Mouse (Mus musculus) heart, postnatal 0 days (tissue): ENCODE measurements around the gene Atp5j2. TPM values are rescaled to one million over a fixed set of nuclear protein-coding genes. Genes with fewer than 3 reads are reported as not detected.
A peak's percentile ranks its signal among the peaks of the same experiment; 100 is the strongest.
"Not testable (repeated sequence)": the region's sequence is repeated elsewhere in the genome, so short reads cannot be mapped to it uniquely, and the experiment has no call there.

Experiments
- ATAC-seq: fragments of 200-750 bp; cut with Nextera tagmentation; 2 replicates; pipeline ENCODE4 v1.8.0; 2017; ENCODE audit warnings: low read depth, moderate number of reproducible peaks, moderate library complexity; ENCODE audit not compliant: insufficient read depth
- DNase-seq: peaks from one replicate; pipeline ENCODE4 v3.0.0-alpha.2; 2016; ENCODE audit warnings: low spot score
- H3K27ac ChIP-seq: fragments of 300-500 bp; sonication (generic); 2 replicates; pipeline ENCODE4 v1.5.1; 2014; ENCODE audit warnings: low read depth, mild to moderate bottlenecking
- H3K27me3 ChIP-seq: fragments of 300-500 bp; sonication (generic); 2 replicates; pipeline ENCODE4 v1.6.1; 2014; ENCODE audit warnings: low read length, mixed read lengths; ENCODE audit not compliant: control insufficient read depth, insufficient read depth
- H3K36me3 ChIP-seq: fragments of 300-500 bp; sonication (generic); replicated peaks from 2 replicates; pipeline ENCODE4 v1.6.1; 2014; ENCODE audit warnings: low read length, mixed read lengths; ENCODE audit not compliant: control insufficient read depth, insufficient read depth
- H3K4me1 ChIP-seq: fragments of 300-500 bp; sonication (generic); 2 replicates; pipeline ENCODE4 v1.6.1; 2014; ENCODE audit warnings: antibody characterized with exemption; ENCODE audit not compliant: control insufficient read depth, insufficient read depth
- H3K4me2 ChIP-seq: fragments of 300-500 bp; sonication (generic); 2 replicates; pipeline ENCODE4 v1.6.1; 2014; ENCODE audit warnings: low read depth, mild to moderate bottlenecking, low read length, moderate library complexity
- H3K4me3 ChIP-seq: fragments of 300-500 bp; sonication (generic); 2 replicates; pipeline ENCODE4 v1.5.1; 2014; ENCODE audit warnings: low read depth, low read length
- H3K9ac ChIP-seq: fragments of 300-500 bp; sonication (generic); replicated peaks from 2 replicates; pipeline ENCODE4 v1.6.1; 2014; ENCODE audit warnings: low read depth, low read length, mixed read lengths
- H3K9me3 ChIP-seq: fragments of 300-500 bp; sonication (generic); replicated peaks from 2 replicates; pipeline ENCODE4 v1.6.1; 2016; ENCODE audit warnings: low read length; ENCODE audit not compliant: control insufficient read depth
- CTCF ChIP-seq: IDR thresholded peaks from 2 replicates; pipeline ENCODE4 v1.5.1; 2016; ENCODE audit warnings: antibody characterized with exemption, control low read depth, low read depth
- EP300 ChIP-seq: IDR thresholded peaks from 2 replicates; pipeline ENCODE4 v1.6.1; 2016; ENCODE audit warnings: antibody characterized with exemption, low read depth
- WGBS: fragments of 180-500 bp; shearing (Covaris S2); extraction: QIAGEN DNeasy Blood & Tissue Kit; methylation state at CpG from one replicate; pipeline ENCODE4 v1.1.7; 2014; 5-methylcytosine and 5-hydroxymethylcytosine counted together
- polyA plus RNA-seq: library from polyadenylated mRNA; unstranded; fragments of >200 nt; fragmentation: Nextera tagmentation; extraction: Ambion mirVana; gene quantifications from 2 replicates; pipeline ENCODE4 v1.2.1, GENCODE M21; 2015
- total RNA-seq: library from RNA; depleted of rRNA; stranded (reverse); fragments of >200 nt; gene quantifications from 2 replicates; pipeline ENCODE4 v1.2.3, GENCODE M21; 2014; ENCODE audit warnings: low replicate concordance; rRNA removed

Gene Atp5j2
- 517 and 525 TPM in 2 replicates for total RNA-seq
- polyA plus RNA-seq = 1,976 and 2,009 TPM in 2 replicates

DNA sequence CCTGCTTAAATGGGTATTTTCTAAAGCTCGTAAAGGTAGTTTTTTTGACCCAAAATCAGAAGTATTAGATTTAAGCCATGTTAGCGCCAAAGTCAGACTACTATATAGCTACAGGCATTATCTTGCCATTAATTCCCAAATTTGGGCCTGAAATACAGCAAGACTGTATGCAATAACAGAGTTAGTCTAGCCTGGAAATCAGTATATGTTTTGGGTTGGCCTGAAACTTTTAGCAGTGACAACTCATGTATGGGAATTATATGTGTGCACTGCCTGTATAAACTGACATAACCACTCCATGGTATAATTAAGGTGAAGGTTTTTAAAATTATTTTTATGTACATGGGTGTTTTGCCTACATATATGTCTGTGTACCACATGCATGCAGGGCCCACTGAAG, at the start of gene Atp5j2:
Gene Atp5j2, minus strand, starts transcription at position 101 of the 400 bp plus-strand sequence.
- Histone ChIP-seq H3K4me1 (peaks cover 13% of the 10 kb centered on the region), H3K36me3 (peaks cover 38% of the 10 kb centered on the region), H3K9ac (peak within 1 kb of the TSS; percentile 94), H3K4me2 (peak within 1 kb of the TSS; percentile 86), H3K9me3 (no peaks in the 10 kb centered on the region), H3K27ac (peak within 1 kb of the TSS; percentile 92), H3K27me3 (no peaks in the 10 kb centered on the region), H3K4me3 (peak within 1 kb of the TSS; percentile 86)
- TF ChIP-seq EP300 (no peak), CTCF (no peak)
- 93% methylated on average over 2 of the region's 2 CpGs for WGBS
- DNase-seq (no peak), ATAC-seq (no peak)

DNA sequence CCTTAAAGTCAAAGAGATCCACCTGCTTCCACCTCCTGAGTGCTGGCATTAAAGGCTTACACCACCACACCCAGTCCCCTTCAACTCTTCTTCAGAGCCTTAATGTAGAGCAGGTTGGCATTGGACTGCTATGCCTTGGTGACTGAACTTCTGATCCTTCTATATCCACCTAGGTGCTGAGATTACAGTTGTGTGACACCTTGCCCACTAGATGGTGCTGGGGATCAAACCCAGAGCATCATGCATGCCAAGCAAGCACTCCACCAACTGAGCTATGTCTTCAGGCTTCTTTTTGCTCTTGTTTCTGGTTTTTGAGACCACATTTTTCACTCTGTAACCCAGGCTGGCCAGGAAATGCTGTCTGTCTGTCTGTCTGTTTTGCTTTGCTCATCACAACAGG, 42.8 kb upstream of the Atp5j2 start:
- no peaks in the 10 kb centered on the region for H3K9me3 ChIP-seq
- DNase-seq (no peak), ATAC-seq (no peak)
- no peak overlapping the region for H3K4me2 ChIP-seq
- peaks cover 15% of the 10 kb centered on the region for H3K4me1 ChIP-seq
- H3K9ac ChIP-seq = no peak overlapping the region
- H3K27me3 ChIP-seq = no peaks in the 10 kb centered on the region
- H3K27ac ChIP-seq = no peak overlapping the region
- peak; percentile 51 for TF ChIP-seq CTCF
- TF ChIP-seq EP300 = no peak
- no peak overlapping the region for H3K4me3 ChIP-seq
- peaks cover 57% of the 10 kb centered on the region for H3K36me3 ChIP-seq

- Histone ChIP-seq H3K36me3 (peaks cover 35% of the 10 kb centered on the region), H3K9ac (peak overlapping the region; percentile 100), H3K27ac (peak overlapping the region; percentile 98), H3K4me3 (peak overlapping the region; percentile 99), H3K4me2 (peak overlapping the region; percentile 79), H3K9me3 (no peaks in the 10 kb centered on the region), H3K27me3 (no peaks in the 10 kb centered on the region), H3K4me1 (peaks cover 10% of the 10 kb centered on the region)
- TF ChIP-seq CTCF (no peak), EP300 (no peak)
- WGBS = under 1% methylated on average over 49 of the region's 49 CpGs
- ATAC-seq = peak; percentile 61
- DNase-seq = peak; percentile 16
Measured at GRCm38 (mm10) chr5:145231893-145232411, 40.1 kb upstream of the Atp5j2 start.

DNA sequence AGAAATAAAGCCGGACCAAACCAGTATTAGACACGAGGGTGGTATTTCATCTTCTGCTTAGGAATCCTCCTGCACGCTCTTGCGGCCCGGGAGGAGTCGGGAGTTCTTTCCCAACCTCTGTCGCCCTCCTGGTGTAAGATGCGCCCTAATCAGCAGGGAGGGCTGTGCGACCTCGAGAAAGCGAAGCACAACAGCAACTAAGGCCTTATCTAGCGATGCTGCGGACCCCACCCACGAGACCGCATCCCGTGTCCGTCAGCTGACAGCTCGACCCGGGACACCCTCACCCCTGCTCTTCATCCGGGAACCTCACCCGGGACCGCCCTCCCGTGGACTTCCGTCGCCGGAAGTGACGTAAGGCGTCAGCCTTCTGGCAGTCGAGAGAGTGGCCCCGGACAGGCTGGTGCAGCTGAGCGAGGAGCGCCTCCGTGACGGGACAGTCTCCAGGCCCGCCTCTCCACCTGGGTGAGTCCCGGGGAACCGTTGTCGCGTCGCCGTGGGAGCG, 39.6 kb upstream of the Atp5j2 start, which contains the start of gene Zfp655:
Gene Zfp655, plus strand, starts transcription at position 349 of the 505 bp plus-strand sequence.
- H3K9ac ChIP-seq = peak within 1 kb of the TSS; percentile 100
- H3K27me3 ChIP-seq = no peaks in the 10 kb centered on the region
- 0% methylated on average over 38 of the region's 42 CpGs for WGBS
- H3K4me1 ChIP-seq = peaks cover 10% of the 10 kb centered on the region
- peak within 1 kb of the TSS; percentile 79 for H3K4me2 ChIP-seq
- H3K27ac ChIP-seq = peak within 1 kb of the TSS; percentile 98
- peak; percentile 95 for DNase-seq
- no peaks in the 10 kb centered on the region for H3K9me3 ChIP-seq
- ATAC-seq = peak; percentile 99
- TF ChIP-seq CTCF (no peak), EP300 (peak; percentile 99)
- H3K4me3 ChIP-seq = peak within 1 kb of the TSS; percentile 99
- peaks cover 30% of the 10 kb centered on the region for H3K36me3 ChIP-seq

GRCm38 (mm10) chr5:145230641-145231040, 38.8 kb upstream of the Atp5j2 start:
- ATAC-seq (no peak), DNase-seq (no peak)
- Histone ChIP-seq H3K9ac (no peak overlapping the region), H3K27ac (peak overlapping the region; percentile 98), H3K4me2 (peak overlapping the region; percentile 79), H3K4me3 (no peak overlapping the region), H3K9me3 (no peaks in the 10 kb centered on the region), H3K36me3 (peaks cover 23% of the 10 kb centered on the region), H3K27me3 (no peaks in the 10 kb centered on the region), H3K4me1 (peaks cover 10% of the 10 kb centered on the region)
- 91% methylated on average over 4 of the region's 4 CpGs for WGBS
- TF ChIP-seq EP300 = no peak
- no peak for TF ChIP-seq CTCF

DNA sequence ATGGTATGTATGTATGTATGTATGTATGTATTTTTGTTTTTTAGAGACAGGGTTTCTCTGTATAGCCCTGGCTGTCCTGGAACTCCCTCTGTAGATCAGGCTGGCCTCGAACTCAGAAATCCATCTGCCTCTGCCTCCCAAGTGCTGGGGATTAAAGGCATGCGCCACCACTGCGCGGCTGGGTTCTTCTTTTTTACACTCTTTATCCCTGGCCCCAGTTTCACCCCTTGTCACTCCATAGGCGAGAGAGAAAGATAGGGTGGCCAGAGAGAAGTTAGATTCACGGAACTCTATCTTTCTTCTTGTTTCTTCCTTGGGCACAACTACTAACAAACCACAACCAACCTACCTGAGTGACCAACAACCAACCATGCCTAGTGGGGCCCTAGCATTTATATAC, 37.4 kb upstream of the Atp5j2 start:
- 69% methylated on average over 6 of the region's 6 CpGs for WGBS
- not testable (repeated sequence) for ATAC-seq, H3K4me2 ChIP-seq, H3K36me3 ChIP-seq, H3K4me3 ChIP-seq, H3K9ac ChIP-seq, H3K27me3 ChIP-seq, H3K9me3 ChIP-seq, DNase-seq, H3K27ac ChIP-seq
- peaks cover 10% of the 10 kb centered on the region for H3K4me1 ChIP-seq
